8 mouse cellular contexts compared by ENCODE assay signal in genomic region chr2:72977272-72977671, GRCm38 (mm10). TPM values are rescaled to one million over a fixed set of nuclear protein-coding genes. Genes with fewer than 3 reads are reported as not detected.
DNase-seq lines count a peak whose midpoint lies in the region; ATAC-seq and TF ChIP-seq lines count a peak whose summit lies in the region.

No protein-coding gene starts in this region.

- no peaks in the 10 kb centered on the region for H3K27me3 ChIP-seq in heart, embryonic 10.5 days (ENCODE audit: insufficient read depth, poor library complexity, severe bottlenecking)
- H3K27me3 ChIP-seq in E14TG2a.4 (ENCODE audit: insufficient read depth, low read length), result no peaks in the 10 kb centered on the region
- no peaks in the 10 kb centered on the region for H3K27me3 ChIP-seq in heart, postnatal 0 days (ENCODE audit: control insufficient read depth, insufficient read depth, low read length)

- H3K9ac ChIP-seq in heart, postnatal 0 days (replicated peaks; ENCODE audit: low read depth, low read length), result no peak overlapping the region; the same call in 1 of the 2 replicates

- peak overlapping the region; percentile 81 for H3K4me3 ChIP-seq in heart, embryonic 10.5 days
- H3K4me3 ChIP-seq in E14TG2a.4 (replicated peaks; ENCODE audit: low read length) (peak overlapping the region; percentile 99), macrophage (ENCODE audit: inconsistent target) (peak overlapping the region; percentile 65)
- H3K4me3 ChIP-seq in heart, postnatal 0 days (ENCODE audit: low read depth, low read length), result peak overlapping the region; percentile 39

- no peak for DNase-seq in heart, embryonic 10.5 days (ENCODE audit: low spot score)
- no peak for DNase-seq in heart, adult 9 months (ENCODE audit: low spot score in 2 of 2)
- peak; percentile 22 for DNase-seq in heart, postnatal 0 days (ENCODE audit: low spot score)
- DNase-seq in cerebellum, postnatal 25 days, result no peak
- DNase-seq in cerebellum, adult 11-12 months, result no peak
- DNase-seq in thymus, postnatal 10 days (ENCODE audit: low spot score in 2 of 2), result no peak

- H3K27ac ChIP-seq in heart, embryonic 10.5 days, result no peak overlapping the region
- H3K27ac ChIP-seq in heart, postnatal 0 days (ENCODE audit: low read depth), result no peak overlapping the region
- 0 out of 2 replicates have a peak overlapping the region, but pooled peaks have one; percentile 3 for H3K27ac ChIP-seq in macrophage

- no peaks in the 10 kb centered on the region for H3K9me3 ChIP-seq in heart, embryonic 10.5 days
- no peaks in the 10 kb centered on the region for H3K9me3 ChIP-seq in E14TG2a.4 (ENCODE audit: low read length)
- H3K9me3 ChIP-seq in heart, postnatal 0 days (replicated peaks; ENCODE audit: control insufficient read depth, low read length), result no peaks in the 10 kb centered on the region

- H3K79me2 ChIP-seq in macrophage (ENCODE audit: inconsistent target), result peaks cover 76% of the 10 kb centered on the region

- no peak for TF ChIP-seq CTCF in E14TG2a.4 (conservative IDR thresholded peaks at IDR 0.05; ENCODE audit: low read length)
- no peak for TF ChIP-seq CTCF in heart, postnatal 0 days (IDR thresholded peaks at IDR 0.05; ENCODE audit: low read depth)

- ATAC-seq in heart, postnatal 0 days (ENCODE audit: insufficient read depth, low read depth), result no peak

- WGBS in heart, embryonic 10.5 days, result 81% methylated on average over 1 of the region's 1 CpGs
- 40% methylated on average over 1 of the region's 1 CpGs for WGBS in heart, postnatal 0 days
- 14% methylated on average over 1 of the region's 1 CpGs for WGBS in macrophage (ENCODE audit: missing documents)

- no peak for TF ChIP-seq EP300 in heart, postnatal 0 days (IDR thresholded peaks at IDR 0.05; ENCODE audit: low read depth)

- H3K36me3 ChIP-seq in heart, embryonic 10.5 days, result no peaks in the 10 kb centered on the region
- H3K36me3 ChIP-seq in E14TG2a.4 (ENCODE audit: insufficient read depth, low read length), result peaks cover 27% of the 10 kb centered on the region
- 0 out of 2 replicates have a peak, but pooled peaks cover 8% of the 10 kb centered on the region for H3K36me3 ChIP-seq in heart, postnatal 0 days (replicated peaks; ENCODE audit: control insufficient read depth, insufficient read depth, low read length)
- no peaks in the 10 kb centered on the region for H3K36me3 ChIP-seq in macrophage (ENCODE audit: inconsistent target)

- H3K4me1 ChIP-seq in heart, embryonic 10.5 days, result peaks cover 8% of the 10 kb centered on the region; the same call in 1 of the 2 replicates
- peaks cover 55% of the 10 kb centered on the region for H3K4me1 ChIP-seq in E14TG2a.4 (replicated peaks; ENCODE audit: low read depth, low read length)
- peaks cover 23% of the 10 kb centered on the region for H3K4me1 ChIP-seq in heart, postnatal 0 days (ENCODE audit: control insufficient read depth, insufficient read depth)

- H3K4me2 ChIP-seq in heart, postnatal 0 days (ENCODE audit: low read depth, low read length), result peak overlapping the region; percentile 63

RNA-seq across cellular contexts. Expression of gene Sp3, which starts 3.0 kb away (rescaled TPM):
- polyA plus RNA-seq in heart, embryonic 10.5 days (2016; fragmentation: Nextera tagmentation; extraction: Ambion mirVana), result 33.0 and 39.6 TPM in 2 replicates
- total RNA-seq in heart, postnatal 0 days (2014; rRNA removed; ENCODE audit: low replicate concordance), result 62.1 and 72.7 TPM in 2 replicates
- polyA plus RNA-seq in heart, postnatal 0 days (2015; fragmentation: Nextera tagmentation; extraction: Ambion mirVana), result 24.7 and 28.3 TPM in 2 replicates
- 100 to 1,000 TPM in 15 of 26 experiments, 10 to 100 TPM in 11; 30.7 to 237 (median 121) TPM for total RNA-seq in macrophage (2018; cell fraction: chromatin; rRNA removed)
- 10 to 100 TPM; 21.0 to 83.6 (median 68.2) TPM for total RNA-seq in macrophage (2018; cell fraction: cytosol; rRNA removed)
- 100 to 1,000 TPM in 11 of 26 experiments, 10 to 100 TPM in 15; 32.4 to 243 (median 74.9) TPM for total RNA-seq in macrophage (2018; cell fraction: nucleus; rRNA removed)
- 49.5 to 59.1 TPM (median 51.3 TPM) in 3 replicates for polyA plus RNA-seq in macrophage (2018)

RNA-seq across cellular contexts. Expression of gene Gm11084, which starts 9.2 kb away (rescaled TPM):
- not detected in 2 replicates for polyA plus RNA-seq in heart, embryonic 10.5 days (2016; fragmentation: Nextera tagmentation; extraction: Ambion mirVana)
- total RNA-seq in heart, postnatal 0 days (2014; rRNA removed; ENCODE audit: low replicate concordance), result not detected in 2 replicates
- not detected in 2 replicates for polyA plus RNA-seq in heart, postnatal 0 days (2015; fragmentation: Nextera tagmentation; extraction: Ambion mirVana)
- total RNA-seq in macrophage (2018; cell fraction: chromatin; rRNA removed), result not detected
- not detected for total RNA-seq in macrophage (2018; cell fraction: cytosol; rRNA removed)
- total RNA-seq in macrophage (2018; cell fraction: nucleus; rRNA removed), result not detected
- not detected in 3 replicates for polyA plus RNA-seq in macrophage (2018)

Comparison
In these comparisons a context has a peak if more than half of its experiments do, and no peak if none do; other contexts are left out.
1. H3K4me3 ChIP-seq: peak in every context shown above with its lines; median percentile 99 in E14TG2a.4; 81 in heart, embryonic 10.5 days; 65 in macrophage; 39 in heart, postnatal 0 days.